Mouse (Mus musculus) B cell, adult (primary cell): Measurements from ENCODE around the gene Mdk. TPM values are rescaled to one million over a fixed set of nuclear protein-coding genes. Genes with fewer than 3 reads are reported as not detected.

Source experiments
- total RNA-seq: library from RNA; stranded (reverse); gene quantifications from 4 replicates; pipeline ENCODE4 v1.2.4, GENCODE M21; 2023; ENCODE audit not compliant: inconsistent age

The Mdk gene
- total RNA-seq = 2.0 to 2.4 TPM (median 2.1 TPM) in 4 replicates

DNA sequence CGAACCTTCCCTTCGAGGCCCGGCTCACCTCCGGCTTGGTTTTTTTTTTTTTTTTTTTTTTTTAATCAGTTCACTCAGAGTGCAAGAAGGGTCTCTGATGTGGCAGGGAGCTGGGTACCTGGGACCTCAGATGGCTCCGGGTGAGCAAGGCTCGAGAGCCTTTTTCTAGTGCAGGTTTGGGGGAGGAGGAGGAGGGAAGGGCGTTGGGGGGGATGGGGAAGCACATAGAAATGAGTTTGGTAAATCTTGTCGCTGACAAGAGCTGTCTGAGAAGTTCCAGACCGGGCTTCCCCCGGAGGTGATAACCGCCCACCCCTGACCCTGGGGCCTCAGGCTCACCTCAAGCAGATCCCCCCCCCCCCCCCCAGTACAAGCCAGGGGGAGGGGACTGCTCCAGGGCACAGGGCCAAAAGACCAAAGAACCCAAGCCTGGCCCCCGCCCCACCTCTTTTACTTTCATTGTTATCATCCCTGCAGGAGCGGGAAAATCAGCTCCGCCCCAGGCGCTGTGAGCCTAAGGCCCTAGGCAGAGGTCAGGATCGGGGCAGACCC lies at the start of gene Mdk:
Mdk (minus strand) TSS at position 138 of the 552 bp plus-strand sequence.

DNA sequence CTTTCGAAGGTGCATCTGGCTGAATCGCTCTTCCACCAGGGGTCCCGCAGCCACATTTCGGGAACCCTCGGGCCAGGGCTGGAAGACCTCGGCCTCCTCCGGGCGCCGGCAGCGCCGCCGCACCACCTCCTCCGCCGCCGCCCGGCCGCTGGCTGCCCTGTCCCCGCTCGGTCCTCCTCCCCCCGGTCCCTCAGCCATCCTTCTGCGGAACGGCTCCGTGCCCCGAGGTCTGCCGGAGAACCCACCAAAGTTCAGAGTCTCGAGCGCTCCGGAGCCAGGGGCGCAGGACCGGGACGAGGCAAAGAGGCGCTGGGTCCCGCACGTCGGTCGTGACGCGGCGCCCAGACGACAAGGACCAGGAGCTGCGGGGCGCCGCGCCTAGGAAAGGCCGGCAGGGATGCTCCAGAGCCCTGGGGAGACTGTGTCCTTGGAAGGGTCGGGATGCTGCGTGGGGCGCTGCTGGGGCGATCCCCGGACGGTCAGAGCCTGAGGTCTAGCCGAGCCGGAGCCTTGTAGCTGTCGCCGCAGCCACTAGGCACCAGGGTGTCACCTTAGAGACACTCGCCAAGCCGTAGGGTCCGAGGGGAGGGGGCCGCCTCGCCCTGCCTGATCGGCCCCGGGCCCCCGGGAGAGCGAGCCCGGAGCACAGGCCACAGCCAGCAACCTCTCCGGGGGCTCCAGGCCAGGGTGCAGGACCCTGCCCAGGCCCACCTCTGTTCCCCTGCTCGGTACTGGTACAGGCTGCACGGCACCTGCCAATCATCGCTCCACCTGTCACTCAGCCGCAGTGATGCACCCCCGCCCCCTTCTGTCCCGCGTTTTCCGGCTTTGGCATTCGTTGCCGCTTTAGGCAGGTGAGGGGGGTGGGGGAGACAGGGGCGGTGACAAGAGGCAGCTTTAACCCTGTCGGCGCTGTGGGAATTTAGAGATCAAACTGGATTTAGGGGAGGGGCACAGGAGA lies 43.8 kb upstream of the Mdk start, which contains the start of gene Dgkz:
Dgkz (minus strand) TSS at position 284 of the 961 bp plus-strand sequence.

DNA sequence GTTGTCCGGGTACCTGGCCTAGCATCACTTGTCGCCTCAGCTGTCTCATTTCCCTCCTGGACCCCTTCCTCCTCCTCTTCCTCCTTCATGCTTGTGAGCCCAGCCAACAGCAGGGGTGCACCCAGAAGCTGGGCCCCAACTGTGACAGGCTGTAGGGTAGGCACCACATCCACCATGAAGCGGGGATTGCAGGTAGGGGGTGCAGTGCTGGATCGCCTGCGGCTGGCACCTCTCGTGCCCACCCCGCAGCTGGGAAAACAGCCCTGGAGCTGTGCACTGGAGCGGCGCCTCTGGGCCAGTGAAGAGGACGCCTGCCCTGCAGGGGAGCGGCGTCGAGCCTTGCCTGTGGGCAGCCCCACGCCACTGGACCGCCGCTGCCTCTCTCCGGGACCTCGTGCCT lies 13.4 kb upstream of the Mdk start, which contains the start of gene Gm9821:
Gm9821 (plus strand) TSS at position 221 of the 400 bp plus-strand sequence.

DNA sequence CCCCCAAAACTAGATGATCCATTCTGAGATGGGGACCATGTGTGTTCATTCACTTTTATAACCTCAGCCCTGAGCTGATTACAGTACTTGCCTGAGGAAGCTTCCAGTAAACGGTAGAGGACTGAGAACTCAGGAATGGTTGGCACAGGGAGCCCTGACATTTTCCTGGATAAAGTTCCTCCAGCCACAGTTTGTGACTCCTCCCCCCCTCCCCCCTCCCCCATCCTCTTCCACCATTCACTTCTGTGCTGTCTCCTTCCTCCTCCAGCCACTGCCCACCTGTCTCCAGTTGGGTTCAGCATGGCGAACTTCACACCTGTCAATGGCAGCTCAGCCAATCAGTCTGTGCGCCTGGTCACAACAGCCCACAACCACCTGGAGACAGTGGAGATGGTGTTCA lies 5.1 kb downstream of the Mdk start, which contains the start of gene Chrm4:
Chrm4 (plus strand) TSS at position 301 of the 400 bp plus-strand sequence.

Other genes with a start within 250 kb of the Mdk start
- 32.6 to 37.8 TPM (median 35.8 TPM) in 4 replicates for gene Atg13, start 221.7 kb downstream of the Mdk start, total RNA-seq
- 8.3 to 14.5 TPM (median 11.0 TPM) in 4 replicates for gene Harbi1, start 221.4 kb downstream of the Mdk start, total RNA-seq
- gene Ambra1, start 202.2 kb downstream of the Mdk start, total RNA-seq = 56.6 to 60.5 TPM (median 58.8 TPM) in 4 replicates
- gene Chrm4, start 5.0 kb downstream of the Mdk start, total RNA-seq = 1.2 to 1.6 TPM (median 1.4 TPM) in 4 replicates
- 0.26 to 0.51 TPM (median 0.31 TPM) in 4 replicates for gene Gm9821, start 13.4 kb upstream of the Mdk start, total RNA-seq
- 214 to 230 TPM (median 221 TPM) in 4 replicates for gene Dgkz, start 43.6 kb upstream of the Mdk start, total RNA-seq
- 0.24 to 0.26 TPM in 2 of 4 replicates, not detected in the others for gene Creb3l1, start 92.2 kb upstream of the Mdk start, total RNA-seq
- gene Phf21a, start 160.8 kb upstream of the Mdk start, total RNA-seq = 127 to 162 TPM (median 150 TPM) in 4 replicates